Mouse (Mus musculus): ENCODE results near the gene Srgap3.
A peak's percentile ranks its signal among the peaks of the same experiment; 100 is the strongest.
"Not testable (repeated sequence)": the region's sequence is repeated elsewhere in the genome, so short reads cannot be mapped to it uniquely, and the experiment has no call there.

Srgap3 gene

DNA sequence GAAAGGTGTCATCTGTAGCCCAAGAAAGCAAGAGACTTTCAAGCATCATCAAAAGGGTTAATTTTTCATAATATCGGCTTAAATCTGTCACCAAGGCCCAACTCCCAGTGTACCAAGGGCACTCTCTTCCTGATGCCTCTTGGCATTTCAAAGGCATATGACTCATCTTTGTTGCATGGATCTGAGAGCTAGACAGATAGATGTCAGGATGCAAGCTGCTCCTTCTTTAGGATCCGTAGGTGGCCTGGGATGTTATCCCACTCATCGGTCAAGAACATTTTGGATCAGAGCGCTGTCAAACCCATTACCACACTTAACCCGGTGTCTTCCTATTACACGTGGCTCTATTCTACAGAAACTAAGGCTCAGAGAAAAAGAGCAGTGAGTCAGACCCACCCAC is 192.1 kb downstream of the Srgap3 start:
- DNase-seq (ENCODE audit: extremely low read depth, low read depth) = no peak

DNA sequence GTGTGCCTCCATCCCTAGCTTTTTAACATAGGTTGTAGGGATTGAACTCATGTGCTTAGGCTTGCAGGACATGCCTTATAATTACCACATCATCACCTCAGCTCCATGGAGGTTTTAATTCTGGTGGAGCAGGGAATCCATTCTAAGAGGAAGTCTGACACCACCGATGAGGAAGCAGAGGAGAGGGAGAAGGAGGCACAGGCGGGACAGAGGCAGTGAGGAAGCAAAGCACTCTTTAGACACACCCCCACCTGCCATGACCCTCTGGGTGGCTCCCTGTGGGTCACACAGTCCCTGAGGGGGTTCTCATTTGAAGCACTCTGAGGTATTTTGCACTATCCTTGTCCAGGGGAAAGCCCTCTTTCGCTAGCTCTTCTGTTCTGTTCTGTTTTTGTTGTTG is 194.5 kb downstream of the Srgap3 start:
- DNase-seq (ENCODE audit: extremely low read depth, low read depth) = no peak

DNA sequence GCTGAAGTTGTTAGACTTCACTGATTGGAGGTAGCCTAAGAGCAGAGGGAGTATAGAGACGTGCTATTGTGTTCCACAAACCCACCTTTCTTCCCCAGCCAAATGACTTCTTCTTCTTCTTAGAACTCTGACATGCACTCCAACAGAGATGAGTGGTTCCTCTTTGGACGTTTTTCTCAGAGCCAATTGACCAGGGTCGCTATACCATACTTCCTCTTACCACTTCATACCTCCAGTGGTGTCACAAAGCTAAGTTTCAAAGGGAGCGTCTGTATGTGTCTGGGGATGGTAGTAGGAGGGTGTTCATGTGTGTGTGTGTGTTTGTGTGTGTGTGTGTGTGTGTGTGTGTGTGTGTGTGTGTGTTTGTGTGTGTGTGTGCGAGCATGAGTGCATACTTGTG is 195.1 kb downstream of the Srgap3 start:
- DNase-seq (ENCODE audit: extremely low read depth, low read depth) = no peak

DNA sequence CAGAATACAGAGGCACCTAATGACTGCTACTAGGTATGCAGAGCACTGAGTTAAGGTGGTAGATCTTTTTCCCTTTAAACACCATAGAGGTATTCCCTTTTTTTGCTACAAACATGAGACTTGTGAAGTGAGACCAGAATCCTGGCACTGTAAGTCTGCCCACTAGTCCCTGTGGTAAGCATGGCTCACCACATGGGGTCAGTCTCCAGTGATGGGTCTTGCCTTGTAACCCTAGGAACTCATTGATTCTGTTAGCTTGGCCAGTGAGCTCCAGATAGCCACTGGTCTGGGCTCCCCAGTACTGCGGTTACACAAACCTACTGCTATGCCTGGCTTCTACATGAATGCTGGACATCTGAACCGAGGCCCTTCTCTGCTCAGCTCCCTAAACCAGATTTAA is 204.8 kb downstream of the Srgap3 start:
- no peak for DNase-seq (ENCODE audit: extremely low read depth, low read depth)

DNA sequence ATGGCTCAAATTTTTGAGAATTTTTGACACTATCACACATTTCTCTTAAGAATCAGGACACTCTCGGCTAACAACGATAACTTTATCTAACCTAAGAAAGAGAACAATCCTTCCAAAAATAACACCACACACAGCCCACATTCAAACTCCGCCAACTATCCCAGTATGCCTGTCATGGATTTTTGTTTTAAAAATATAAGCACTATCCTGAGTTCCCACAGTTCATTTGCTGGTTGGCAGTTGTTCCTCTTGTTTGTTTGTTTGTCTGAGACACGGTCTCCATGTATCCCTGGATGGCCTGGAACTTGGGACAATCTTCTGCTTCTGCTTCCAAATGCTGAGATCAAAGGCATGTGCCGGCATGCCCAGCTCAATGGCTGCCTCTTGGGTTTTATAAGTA is 205.3 kb downstream of the Srgap3 start:
- DNase-seq (ENCODE audit: extremely low read depth, low read depth) = no peak

DNA sequence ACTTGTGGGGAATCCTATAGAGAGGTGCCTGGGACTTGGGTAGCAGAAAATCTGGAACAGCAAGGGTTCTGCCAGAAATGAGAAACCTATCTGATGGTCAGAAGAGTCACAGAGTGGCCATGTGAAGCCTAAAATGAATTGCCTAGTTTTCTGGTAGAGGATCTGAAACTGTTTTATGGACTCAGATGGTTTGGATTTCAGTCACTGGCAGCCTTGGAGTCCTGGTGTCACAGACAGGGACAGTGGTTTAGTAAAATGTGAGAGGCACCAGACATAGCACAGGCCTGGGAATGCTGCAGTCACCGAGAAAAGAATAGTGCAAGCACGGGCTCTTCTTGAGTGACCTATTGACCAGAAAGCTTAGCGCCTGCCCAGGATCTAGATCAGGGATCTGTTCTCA is 207.4 kb downstream of the Srgap3 start:
- no peak for DNase-seq (ENCODE audit: extremely low read depth, low read depth)

DNA sequence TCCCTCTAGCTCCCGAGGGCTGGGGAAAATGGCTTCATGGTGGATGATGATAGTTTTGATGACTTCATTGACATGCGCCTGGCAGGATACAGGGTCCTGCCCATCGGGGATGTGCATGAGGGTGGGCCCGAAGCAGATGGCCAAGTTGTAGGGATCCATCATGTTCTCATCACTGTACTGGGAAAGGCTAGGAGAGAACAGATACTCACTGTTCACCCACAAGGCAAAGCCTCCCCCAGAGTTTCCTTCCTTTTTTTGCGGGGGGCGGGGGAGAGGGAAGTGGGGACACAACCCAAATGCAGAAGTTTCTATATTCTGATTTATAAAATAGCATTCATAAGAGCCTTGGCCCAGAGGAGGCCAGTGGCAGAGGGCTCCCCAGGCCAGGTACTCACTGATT is 208.1 kb downstream of the Srgap3 start:
- DNase-seq (ENCODE audit: extremely low read depth, low read depth) = no peak

DNA sequence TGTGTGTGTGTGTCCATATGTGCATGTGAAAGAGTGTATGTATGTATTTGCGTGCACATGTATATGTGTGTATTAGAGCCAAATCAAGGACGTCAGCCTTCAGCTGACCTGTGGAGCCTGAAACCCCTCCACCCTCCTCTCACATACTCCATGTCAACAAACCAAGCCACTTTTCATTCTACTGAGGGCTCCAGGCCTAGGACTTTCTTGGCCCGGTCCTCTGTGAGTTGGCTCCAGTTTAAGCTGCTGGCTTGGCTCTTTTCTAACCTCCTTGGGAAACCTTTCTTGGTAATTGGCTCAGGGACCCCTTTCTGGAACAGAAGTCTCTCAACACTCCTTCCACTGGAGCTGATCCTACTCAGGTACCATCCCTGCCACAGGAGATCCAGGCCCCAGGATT is 210.6 kb downstream of the Srgap3 start:
- no peak for DNase-seq (ENCODE audit: extremely low read depth, low read depth)

DNA sequence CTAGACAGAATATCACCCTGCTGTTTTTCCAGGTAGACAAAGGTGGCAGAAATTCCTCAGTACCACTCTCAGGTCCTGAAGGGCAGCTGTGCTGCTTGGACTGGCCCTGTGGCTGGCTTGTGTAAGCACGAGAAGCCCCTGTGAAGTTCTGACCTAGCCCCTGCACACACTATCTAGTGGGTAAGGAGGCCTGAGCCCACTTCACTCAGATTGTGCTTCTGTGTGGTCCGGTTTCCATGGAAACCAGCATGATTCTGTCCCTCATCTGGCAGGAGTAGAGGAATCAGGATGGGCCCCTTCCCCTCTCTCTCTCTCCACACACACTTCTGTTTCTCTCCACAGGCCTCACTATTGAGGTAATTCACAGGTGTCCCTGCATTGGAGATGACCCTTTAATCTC is 212.0 kb downstream of the Srgap3 start:
- DNase-seq (ENCODE audit: extremely low read depth, low read depth) = no peak

DNA sequence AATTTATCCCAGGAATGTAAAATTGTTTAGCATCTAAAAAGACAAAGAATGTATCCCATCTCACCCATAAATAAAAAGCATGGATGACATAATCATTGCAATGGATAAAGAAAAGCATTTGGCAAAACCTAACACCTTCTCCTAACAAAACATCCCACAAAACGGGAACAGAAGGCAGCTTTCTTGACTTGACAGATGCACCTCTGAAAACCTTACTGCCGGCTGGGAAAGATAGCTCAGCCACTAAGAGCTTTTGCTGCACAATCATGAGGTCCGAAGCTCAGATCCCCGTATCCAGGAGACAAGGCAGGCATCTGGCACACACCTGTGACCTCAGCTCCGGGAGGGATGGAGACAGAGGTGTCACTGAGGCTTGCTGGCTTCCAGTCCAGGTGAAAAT is 213.1 kb downstream of the Srgap3 start:
- DNase-seq (ENCODE audit: extremely low read depth, low read depth) = no peak

DNA sequence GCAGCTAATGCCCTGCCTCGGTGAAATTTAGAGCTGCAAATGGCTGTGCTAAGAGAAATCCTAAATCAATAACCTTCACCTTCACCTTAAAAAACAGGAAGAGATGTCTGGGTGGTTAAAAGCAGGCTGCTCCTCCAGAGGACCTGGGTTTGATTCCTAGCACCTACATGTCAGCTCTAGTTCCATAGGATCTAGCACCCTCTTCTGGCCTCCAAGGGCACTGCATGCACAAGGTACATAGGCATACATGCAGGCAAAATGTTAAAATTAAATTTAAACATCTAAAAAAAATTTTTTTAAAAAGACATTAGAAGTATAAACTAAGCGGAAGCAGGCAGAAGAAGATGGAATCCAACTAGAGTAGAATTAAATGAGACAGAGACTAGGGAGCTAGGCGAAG is 214.6 kb downstream of the Srgap3 start:
- no peak for DNase-seq (ENCODE audit: extremely low read depth, low read depth)

DNA sequence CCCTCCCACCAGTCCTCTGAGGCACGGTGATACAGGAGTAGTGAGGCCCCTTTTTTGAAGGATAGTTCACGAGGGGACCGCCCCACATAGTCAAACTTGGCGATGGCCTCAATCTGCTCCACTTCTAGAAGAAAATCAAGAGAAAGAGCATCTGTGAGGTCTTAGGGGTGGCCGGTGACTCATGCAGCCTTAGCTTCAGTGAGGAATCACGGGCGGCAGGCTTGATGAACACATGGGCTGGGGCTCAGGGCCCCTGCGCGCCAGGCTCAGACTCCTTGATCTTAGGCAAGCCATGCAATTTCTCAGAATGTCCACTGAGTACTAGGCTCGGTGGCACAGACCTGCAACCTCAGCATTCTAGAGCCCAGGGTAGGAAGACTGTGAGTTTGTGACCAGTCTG is 215.7 kb downstream of the Srgap3 start:
- DNase-seq (ENCODE audit: extremely low read depth, low read depth) = no peak

DNA sequence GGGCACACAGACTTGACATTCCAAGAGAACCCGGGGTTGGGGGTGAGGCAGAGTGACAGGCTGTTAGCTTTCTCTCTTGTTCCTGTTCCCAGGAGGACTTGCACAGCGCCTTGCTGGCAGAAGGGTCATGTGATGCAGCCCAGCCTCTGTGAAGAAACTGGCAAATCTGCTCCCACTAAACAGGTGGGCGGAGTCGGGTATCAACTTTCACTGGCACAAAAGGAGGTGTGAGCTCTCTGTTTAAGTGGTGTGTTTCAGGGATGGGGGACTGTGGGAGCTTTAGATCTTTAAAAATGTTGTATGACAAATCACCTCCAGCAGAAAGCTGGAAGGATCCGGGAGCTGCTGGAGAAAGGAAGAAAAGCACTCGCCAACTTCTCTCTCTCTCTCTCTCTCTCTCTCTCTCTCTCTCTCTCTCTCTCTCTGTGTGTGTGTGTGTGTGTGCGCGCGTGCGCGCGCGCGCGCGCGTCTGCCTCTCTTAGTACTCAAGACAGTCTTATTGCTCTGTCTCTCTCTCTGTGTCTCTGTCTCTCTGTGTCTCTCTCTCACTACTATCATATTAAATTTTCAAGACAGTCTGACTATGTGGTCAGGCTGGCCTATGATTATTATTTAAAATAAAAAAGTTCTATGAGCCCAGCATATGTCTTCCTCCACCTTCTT is 218.2 kb downstream of the Srgap3 start:
- DNase-seq (ENCODE audit: extremely low read depth, low read depth) = no peak

DNA sequence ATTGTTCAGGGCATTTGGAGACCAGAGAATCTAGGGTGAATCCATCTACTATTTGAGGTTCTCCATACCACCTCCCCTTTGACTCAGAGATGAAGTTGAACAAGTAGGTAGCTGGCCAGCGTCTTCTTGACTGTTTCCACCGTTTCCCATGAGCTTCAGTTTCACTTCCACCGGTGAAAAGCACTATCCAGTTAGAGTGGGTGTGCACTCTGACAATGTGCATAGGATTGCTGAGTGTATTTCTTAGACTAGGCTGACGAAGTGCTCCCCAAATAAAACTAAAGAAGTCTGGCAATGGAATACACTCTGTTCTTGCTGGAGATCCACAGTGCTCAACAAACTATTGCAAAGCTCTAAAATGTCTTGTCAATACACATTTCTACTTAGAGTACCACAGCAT is 221.6 kb downstream of the Srgap3 start:
- DNase-seq (ENCODE audit: extremely low read depth, low read depth) = no peak

DNA sequence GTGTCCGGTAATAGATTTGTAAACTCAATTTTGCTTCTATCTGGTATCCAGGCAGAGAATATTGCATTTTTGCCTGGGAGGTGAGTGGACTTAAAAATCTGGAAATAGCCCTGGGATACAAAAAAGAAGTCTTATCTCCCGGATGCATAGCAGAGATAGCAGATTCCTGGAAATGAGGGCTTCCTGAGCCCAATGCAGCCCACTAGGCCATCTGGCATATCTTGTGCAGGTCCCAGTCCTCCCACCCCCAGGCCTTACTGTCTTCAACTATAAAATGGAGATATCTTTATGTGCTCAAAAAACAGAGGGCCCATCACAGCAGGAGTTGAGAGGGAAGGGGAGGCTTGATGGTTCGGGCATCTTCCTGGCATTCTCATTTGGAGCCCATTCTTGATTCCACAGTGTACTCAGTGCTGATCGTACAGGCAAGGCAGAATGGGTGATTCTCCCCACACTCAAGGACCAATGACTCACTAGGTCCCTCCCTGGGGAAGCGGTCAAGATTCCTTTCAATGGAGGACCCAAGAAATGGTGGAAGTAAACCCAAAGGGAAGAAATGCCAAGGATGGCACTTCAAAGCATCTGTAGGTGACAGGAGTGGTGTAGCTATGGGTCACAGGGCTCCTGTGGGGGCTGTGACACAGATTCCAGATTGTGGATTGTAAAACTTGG is 226.5 kb downstream of the Srgap3 start:
- no peak for DNase-seq (ENCODE audit: extremely low read depth, low read depth)

DNA sequence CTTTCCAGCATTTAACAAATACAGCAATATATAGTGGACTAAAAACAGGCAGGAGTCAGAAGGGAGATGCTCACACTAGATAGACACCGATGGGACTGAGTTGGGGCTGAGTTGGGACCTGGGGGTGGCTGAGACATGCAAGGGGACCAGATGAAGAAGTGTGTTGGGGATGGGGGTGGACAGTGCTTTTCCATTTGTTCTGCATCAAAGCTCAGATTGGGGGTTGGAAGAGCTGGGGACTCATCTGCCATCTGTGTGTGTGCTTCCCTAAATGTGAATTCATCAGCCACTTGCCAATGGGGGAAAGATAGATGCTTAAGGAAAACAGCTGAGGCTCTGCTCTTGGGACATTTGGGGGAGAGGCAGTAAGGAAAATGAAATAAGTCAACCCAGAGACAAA is 227.1 kb downstream of the Srgap3 start:
- DNase-seq (ENCODE audit: extremely low read depth, low read depth) = no peak

DNA sequence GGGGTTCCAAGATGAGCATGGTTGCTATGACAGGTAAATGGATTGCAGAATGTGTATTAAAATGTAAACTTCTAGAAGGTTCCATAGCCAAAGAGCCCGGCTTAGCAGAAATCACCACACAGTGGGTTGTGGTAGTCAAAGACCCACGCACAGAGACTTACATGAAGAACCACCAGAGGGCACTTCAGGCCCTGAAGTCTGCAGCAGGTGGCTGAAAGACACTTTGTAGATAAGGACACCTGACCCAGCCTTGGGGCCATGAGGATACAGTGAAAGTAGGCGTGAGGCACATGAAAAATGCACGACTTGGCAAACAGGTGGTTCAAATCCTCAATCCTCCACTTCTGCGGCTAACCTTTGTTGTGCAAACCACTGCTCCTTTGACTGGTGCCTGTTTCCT is 229.9 kb downstream of the Srgap3 start:
- no peak for DNase-seq (ENCODE audit: extremely low read depth, low read depth)

DNA sequence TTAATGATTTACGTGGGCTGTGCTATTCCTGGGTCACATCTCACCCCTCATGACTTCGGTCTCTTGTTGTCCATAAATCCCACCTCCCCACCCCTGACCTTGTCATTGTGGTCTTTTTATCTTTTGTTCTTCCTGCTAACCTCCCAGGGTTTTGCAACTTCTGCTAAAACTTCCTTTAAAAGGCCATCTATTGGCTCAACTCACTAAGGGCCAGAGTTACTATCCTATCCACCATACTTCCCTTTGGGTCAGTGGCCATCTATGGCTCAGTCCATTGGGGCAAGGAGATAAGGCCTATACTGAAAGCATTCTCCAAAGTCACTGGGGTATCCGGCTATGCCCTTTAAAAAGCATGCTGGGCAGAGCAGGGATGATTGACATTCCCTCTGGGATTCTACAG is 233.1 kb downstream of the Srgap3 start:
- DNase-seq (ENCODE audit: extremely low read depth, low read depth) = no peak

DNA sequence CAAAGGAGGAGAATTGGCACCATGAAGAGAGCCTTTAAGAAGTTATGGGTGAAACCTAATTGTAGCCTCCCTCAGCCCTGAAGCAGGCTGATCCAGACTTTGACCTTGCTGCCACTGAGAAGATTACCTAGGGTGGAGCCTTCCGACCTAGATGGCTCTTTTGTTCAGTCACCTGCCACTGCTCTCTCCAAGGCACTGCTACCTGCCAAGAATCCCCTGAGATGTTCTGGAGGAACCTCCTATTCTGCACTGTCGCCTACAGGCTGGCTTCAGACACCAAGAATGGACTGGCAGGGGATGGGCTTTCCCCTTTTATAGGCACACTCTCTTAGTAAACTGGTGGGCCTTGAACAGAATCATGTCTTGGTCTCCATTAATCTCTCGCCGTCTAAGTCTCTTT is 244.8 kb downstream of the Srgap3 start:
- not testable (repeated sequence) for DNase-seq (ENCODE audit: extremely low read depth, low read depth)

DNA sequence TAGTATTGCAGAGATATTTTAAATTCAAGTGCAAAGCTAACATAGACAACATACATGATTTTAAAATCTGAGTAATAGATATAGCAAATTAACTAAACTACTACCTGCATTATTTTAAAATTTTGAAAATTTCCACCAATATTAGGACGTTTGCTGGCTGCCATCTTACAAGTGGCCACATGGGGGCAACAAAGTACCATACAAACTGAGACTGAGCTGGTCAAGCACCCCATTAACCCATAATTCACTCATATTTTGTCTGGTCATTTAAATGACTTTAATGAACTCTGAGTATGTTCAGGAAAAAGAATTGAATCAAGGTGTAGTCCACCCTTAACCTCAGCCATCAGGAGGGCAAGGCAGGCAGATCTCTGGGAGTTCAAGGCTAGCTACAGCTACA is 246.7 kb downstream of the Srgap3 start:
- no peak for DNase-seq (ENCODE audit: extremely low read depth, low read depth)

DNA sequence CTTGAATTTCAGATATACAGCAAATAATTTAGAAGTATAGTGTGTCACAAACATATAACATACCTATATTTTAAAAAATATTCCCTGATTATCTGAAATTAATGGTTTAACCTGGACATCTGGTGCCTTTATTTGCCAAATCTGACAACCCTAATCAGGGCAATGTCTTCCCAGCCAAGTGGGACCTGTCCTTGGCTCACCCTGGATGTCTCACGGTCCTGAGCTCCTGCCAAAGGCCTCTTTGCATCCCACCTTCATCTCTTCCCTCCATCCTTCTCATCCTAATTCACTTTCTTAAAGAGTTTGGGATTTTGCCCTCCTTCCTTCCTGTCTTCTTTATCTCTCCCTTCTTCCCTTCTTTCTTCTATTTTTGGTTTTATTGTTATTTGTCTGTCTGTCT is 248.0 kb downstream of the Srgap3 start:
- DNase-seq (ENCODE audit: extremely low read depth, low read depth) = no peak

DNA sequence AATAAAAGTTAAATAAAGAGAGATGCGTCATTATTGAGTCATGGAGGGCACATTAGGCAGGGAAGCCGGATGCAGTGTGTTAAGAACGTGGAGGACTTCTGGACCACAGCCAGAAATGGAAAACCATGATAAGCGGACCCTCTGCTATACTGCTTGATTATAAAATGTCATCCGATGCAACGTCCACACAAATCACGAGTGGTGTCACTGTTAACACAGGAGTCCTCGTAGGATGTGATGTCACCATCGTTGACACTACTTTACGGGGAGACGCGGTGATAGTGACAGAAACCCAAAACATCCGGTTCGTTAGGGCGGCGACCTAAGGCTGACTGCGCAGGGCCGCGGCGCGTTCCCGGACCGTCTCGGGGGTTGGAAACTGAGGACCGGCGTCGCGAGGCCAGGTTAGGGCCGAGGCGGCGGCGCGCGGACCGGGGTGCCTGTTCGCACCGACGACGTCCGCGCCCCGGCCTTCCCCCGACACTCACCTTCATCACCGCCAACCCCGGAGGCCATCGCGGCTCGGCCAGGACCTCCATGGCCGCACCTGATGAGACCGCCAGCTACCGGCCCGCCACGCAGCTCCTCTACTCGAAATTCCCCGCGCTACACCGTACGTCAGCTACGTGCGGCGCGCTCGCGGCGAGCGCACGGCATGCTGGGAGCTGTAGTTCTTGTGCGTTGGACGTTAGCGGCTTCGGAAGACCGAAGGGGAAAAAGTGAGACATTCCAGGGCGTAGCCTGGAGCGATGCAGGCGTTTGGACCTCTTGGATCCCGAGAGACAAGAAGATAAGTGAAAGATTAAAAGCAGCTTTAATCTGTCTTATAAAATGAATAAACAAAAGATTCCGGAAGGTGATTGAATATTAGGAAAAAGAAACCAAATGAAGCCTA is 250.8 kb downstream of the Srgap3 start, which contains the start of gene Rad18:
Gene Rad18, minus strand, starts transcription at position 631 of the 895 bp plus-strand sequence.
- peak; percentile 73 for DNase-seq (ENCODE audit: extremely low read depth, low read depth)

All from MEL-GATA-1-ER (cell line).